32 mouse cellular contexts compared by ENCODE assay signal in genomic region chr1:105556078-105556477, GRCm38 (mm10).
"Had no signal": no experiment of that assay in that cellular context is flagged by ENCODE, and none has a peak within 500 bp of the region (broad histone marks: within the 10 kb centered on the region; RNA-seq: fewer than 3 reads in every experiment).

No protein-coding gene starts in this region.

- H3K4me3 ChIP-seq: limb, embryonic 10.5 days; limb, embryonic 12.5 days; limb, embryonic 13.5 days; limb, embryonic 15.5 days; liver, embryonic 12.5 days; liver, embryonic 13.5 days; liver, embryonic 15.5 days; lung, embryonic 15.5 days; megakaryocyte, embryonic 14.5 days; midbrain, embryonic 10.5 days; midbrain, embryonic 12.5 days; midbrain, embryonic 13.5 days; midbrain, embryonic 15.5 days; myocyte; neural tube, embryonic 12.5 days; neural tube, embryonic 13.5 days had no signal

- H3K4me1 ChIP-seq: limb, embryonic 10.5 days; limb, embryonic 15.5 days; liver, embryonic 13.5 days; liver, embryonic 15.5 days; lung, embryonic 15.5 days; midbrain, embryonic 10.5 days; midbrain, embryonic 12.5 days; midbrain, embryonic 13.5 days; midbrain, embryonic 15.5 days; neural tube, embryonic 12.5 days; neural tube, embryonic 13.5 days had no signal

- H3K9me3 ChIP-seq: limb, embryonic 10.5 days; limb, embryonic 12.5 days; limb, embryonic 13.5 days; limb, embryonic 15.5 days; liver, embryonic 12.5 days; liver, embryonic 13.5 days; liver, embryonic 15.5 days; lung, embryonic 15.5 days; megakaryocyte, embryonic 14.5 days; midbrain, embryonic 10.5 days; midbrain, embryonic 12.5 days; midbrain, embryonic 13.5 days; midbrain, embryonic 15.5 days; neural tube, embryonic 12.5 days; neural tube, embryonic 13.5 days had no signal

- ATAC-seq: liver, embryonic 12.5 days; lung, postnatal 0 days; midbrain, embryonic 13.5 days; midbrain, embryonic 15.5 days; midbrain, embryonic 16.5 days had no signal

- DNase-seq: left cerebral cortex, postnatal 4 days; liver; liver, embryonic 13.5 days; lung, adult 18-20 months; lung, adult 2 months; lung, embryonic 14.5 days; lung, postnatal 10 days; lung, postnatal 14 days; lung, postnatal 36 days; lung, postnatal 4 days; midbrain, embryonic 14.5 days had no signal

- H3K9ac ChIP-seq: limb, embryonic 12.5 days; limb, embryonic 13.5 days; limb, embryonic 15.5 days; liver, embryonic 12.5 days; liver, embryonic 13.5 days; liver, embryonic 14.5 days; liver, embryonic 15.5 days; lung, embryonic 14.5 days; lung, embryonic 15.5 days; midbrain, embryonic 12.5 days; midbrain, embryonic 13.5 days; midbrain, embryonic 15.5 days; neural tube, embryonic 12.5 days; neural tube, embryonic 13.5 days had no signal

- H3K36me3 ChIP-seq: limb, embryonic 10.5 days; limb, embryonic 12.5 days; limb, embryonic 13.5 days; limb, embryonic 15.5 days; liver, embryonic 12.5 days; liver, embryonic 13.5 days; liver, embryonic 15.5 days; lung, embryonic 15.5 days; midbrain, embryonic 10.5 days; midbrain, embryonic 12.5 days; midbrain, embryonic 15.5 days; neural tube, embryonic 12.5 days; neural tube, embryonic 13.5 days had no signal

- H3K27ac ChIP-seq: limb, embryonic 10.5 days; limb, embryonic 12.5 days; limb, embryonic 13.5 days; limb, embryonic 15.5 days; liver, embryonic 12.5 days; liver, embryonic 13.5 days; liver, embryonic 14.5 days; liver, embryonic 15.5 days; lung, embryonic 15.5 days; macrophage; midbrain, embryonic 10.5 days; midbrain, embryonic 12.5 days; midbrain, embryonic 13.5 days; midbrain, embryonic 15.5 days; neural tube, embryonic 12.5 days; neural tube, embryonic 13.5 days had no signal

- H3K4me2 ChIP-seq: limb, embryonic 12.5 days; limb, embryonic 13.5 days; limb, embryonic 15.5 days; liver, embryonic 11.5 days; liver, embryonic 12.5 days; liver, embryonic 13.5 days; liver, embryonic 15.5 days; lung, embryonic 14.5 days; lung, embryonic 15.5 days; midbrain, embryonic 11.5 days; midbrain, embryonic 12.5 days; midbrain, embryonic 13.5 days; midbrain, embryonic 15.5 days; neural tube, embryonic 12.5 days; neural tube, embryonic 13.5 days had no signal

- H3K27me3 ChIP-seq: limb, embryonic 12.5 days; limb, embryonic 13.5 days; limb, embryonic 15.5 days; liver, embryonic 12.5 days; liver, embryonic 13.5 days; liver, embryonic 15.5 days; lung, embryonic 15.5 days; megakaryocyte, embryonic 14.5 days; midbrain, embryonic 12.5 days; midbrain, embryonic 13.5 days; midbrain, embryonic 15.5 days; neural tube, embryonic 12.5 days; neural tube, embryonic 13.5 days had no signal
